Mouse (Mus musculus): ENCODE data around the gene Olfr116. TPM values are rescaled to one million over a fixed set of nuclear protein-coding genes. Genes with fewer than 3 reads are reported as not detected.

The Olfr116 gene
- not detected for total RNA-seq (2021)
- long read RNA-seq, experiment 1: 0 reads
- long read RNA-seq, experiment 2: 0 reads

DNA sequence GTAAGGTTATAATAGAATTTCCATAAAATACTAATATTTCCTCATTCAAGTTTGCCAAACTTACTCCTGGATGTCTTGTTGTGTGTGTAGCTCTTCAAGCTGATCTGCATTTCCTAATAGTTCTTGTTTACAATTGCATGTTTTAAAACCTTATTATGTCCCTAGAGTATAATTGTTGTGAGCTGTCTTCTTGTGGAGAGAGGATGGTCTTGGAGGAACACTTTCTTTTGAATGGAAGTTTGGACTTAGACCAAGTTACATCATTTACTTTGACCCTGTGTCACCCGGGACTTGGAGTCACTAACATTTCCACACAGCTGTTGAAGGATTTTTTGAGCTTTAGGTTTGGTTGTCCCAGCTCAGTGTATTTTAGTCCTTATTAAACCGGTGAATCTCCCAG lies at the start of gene Olfr116, which contains the start of gene Olfr115:
Gene Olfr116 (minus strand): TSS at position 191 of the 400 bp plus-strand sequence.
Gene Olfr115 (minus strand): TSS at position 101 of the 400 bp plus-strand sequence.
- Histone ChIP-seq H3K4me3 (no peak within 1 kb of the TSS), H3K27ac (no peak within 1 kb of the TSS)
- DNase-seq (ENCODE audit: extremely low spot score in 1 of 2, low spot score in 2 of 2): no peak
- no peak for TF ChIP-seq CTCF (IDR thresholded peaks at IDR 0.05)
- intact Hi-C loops (cut with DNase I): no loop called here

GRCm38 (mm10) chr17:37666688-37667087 lies 39.7 kb upstream of the Olfr116 start, which contains the start of gene Olfr118:
TSS of gene Olfr118 (plus strand) at chr17:37666988.
- Histone ChIP-seq H3K4me3 (no peak within 1 kb of the TSS), H3K27ac (no peak within 1 kb of the TSS)
- TF ChIP-seq CTCF (IDR thresholded peaks at IDR 0.05): no peak
- DNase-seq (ENCODE audit: extremely low spot score in 1 of 2, low spot score in 2 of 2): no peak
- intact Hi-C loops (cut with DNase I): no loop called here

- Histone ChIP-seq H3K4me3 (no peak within 1 kb of the TSS), H3K27ac (no peak within 1 kb of the TSS)
- no peak for DNase-seq (ENCODE audit: extremely low spot score in 1 of 2, low spot score in 2 of 2)
- intact Hi-C loops (cut with DNase I): no loop called here
- TF ChIP-seq CTCF (IDR thresholded peaks at IDR 0.05): no peak
Measured at GRCm38 (mm10) chr17:37663682-37664081, 36.7 kb upstream of the Olfr116 start, which contains the start of gene Olfr117. TSS of gene Olfr117 (minus strand) at chr17:37663782.

DNA sequence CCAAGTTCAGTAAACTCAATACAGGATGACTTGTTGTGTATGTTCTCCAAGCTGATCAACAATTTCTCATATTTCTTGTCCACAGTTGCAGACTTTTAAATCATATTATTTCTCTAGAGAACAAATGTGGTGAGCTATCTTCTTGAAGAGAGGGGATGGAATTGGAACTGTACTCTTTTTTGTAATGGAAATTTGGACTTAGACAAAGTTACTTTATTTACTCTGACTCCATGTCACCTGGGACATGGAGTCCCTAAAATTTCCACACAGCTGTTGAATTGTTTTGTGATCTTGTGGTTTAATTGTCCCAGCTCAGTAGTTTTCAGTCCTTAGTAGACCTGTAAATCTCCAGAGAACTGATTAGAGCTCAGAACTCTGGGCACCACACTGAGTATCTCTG lies 34.4 kb downstream of the Olfr116 start, which contains the start of gene Olfr114:
Gene Olfr114 (minus strand): TSS at position 101 of the 400 bp plus-strand sequence.
- Histone ChIP-seq H3K27ac (no peak within 1 kb of the TSS), H3K4me3 (no peak within 1 kb of the TSS)
- no peak for TF ChIP-seq CTCF (IDR thresholded peaks at IDR 0.05)
- DNase-seq (ENCODE audit: extremely low spot score in 1 of 2, low spot score in 2 of 2): no peak
- intact Hi-C loops (cut with DNase I): no loop called here

GRCm38 (mm10) chr17:37577563-37577962 lies 49.4 kb downstream of the Olfr116 start, which contains the start of gene Olfr113:
TSS of gene Olfr113 (minus strand) at chr17:37577663.
- intact Hi-C loops (cut with DNase I): no loop called here
- DNase-seq (ENCODE audit: extremely low spot score in 1 of 2, low spot score in 2 of 2): no peak
- no peak for TF ChIP-seq CTCF (IDR thresholded peaks at IDR 0.05)
- no peak within 1 kb of the TSS for H3K4me3 ChIP-seq
- no peak within 1 kb of the TSS for H3K27ac ChIP-seq

Other genes starting within 250 kb of the Olfr116 start
- gene Olfr105-ps, start 248.2 kb downstream of the Olfr116 start, total RNA-seq (2021): not detected
- gene Olfr106-ps, start 236.8 kb downstream of the Olfr116 start, total RNA-seq (2021): not detected
- not detected for gene Olfr107, start 228.0 kb downstream of the Olfr116 start, total RNA-seq (2021)
- gene Olfr108, start 181.7 kb downstream of the Olfr116 start, total RNA-seq (2021): not detected
- gene Olfr109, start 168.3 kb downstream of the Olfr116 start, total RNA-seq (2021): not detected
- gene H2-M2, start 143.6 kb downstream of the Olfr116 start, total RNA-seq (2021): not detected
- gene Olfr110, start 134.7 kb downstream of the Olfr116 start, total RNA-seq (2021): not detected
- not detected for gene Olfr111, start 119.2 kb downstream of the Olfr116 start, total RNA-seq (2021)
- not detected for gene Olfr112, start 57.7 kb downstream of the Olfr116 start, total RNA-seq (2021)
- gene Olfr113, start 49.5 kb downstream of the Olfr116 start, total RNA-seq (2021): not detected
- not detected for gene Olfr114, start 34.5 kb downstream of the Olfr116 start, total RNA-seq (2021)
- not detected for gene Olfr115, start 90 bp downstream of the Olfr116 start, total RNA-seq (2021)
- gene Olfr117, start 36.6 kb upstream of the Olfr116 start, total RNA-seq (2021): not detected
- gene Olfr118, start 39.8 kb upstream of the Olfr116 start, total RNA-seq (2021): not detected
- not detected for gene Olfr119, start 69.4 kb upstream of the Olfr116 start, total RNA-seq (2021)
- not detected for gene Olfr120, start 94.6 kb upstream of the Olfr116 start, total RNA-seq (2021)
- gene Olfr121, start 121.7 kb upstream of the Olfr116 start, total RNA-seq (2021): not detected
- not detected for gene Olfr122, start 141.4 kb upstream of the Olfr116 start, total RNA-seq (2021)
- gene Olfr123, start 166.3 kb upstream of the Olfr116 start, total RNA-seq (2021): not detected
- gene Olfr124, start 172.7 kb upstream of the Olfr116 start, total RNA-seq (2021): not detected
- gene Olfr125, start 205.8 kb upstream of the Olfr116 start, total RNA-seq (2021): not detected
- not detected for gene Olfr126, start 220.3 kb upstream of the Olfr116 start, total RNA-seq (2021)